Mouse (Mus musculus) hindlimb bud, embryonic 11.5 days (tissue): ENCODE results near the gene Gm7879.

ENCODE experiments used
- DNase-seq: peaks from one replicate; pipeline ENCODE4 v3.0.0-alpha.2; 2012; ENCODE audit warnings: low read depth, low spot score; ENCODE audit errors: extremely low spot score

Gene Gm7879

DNA sequence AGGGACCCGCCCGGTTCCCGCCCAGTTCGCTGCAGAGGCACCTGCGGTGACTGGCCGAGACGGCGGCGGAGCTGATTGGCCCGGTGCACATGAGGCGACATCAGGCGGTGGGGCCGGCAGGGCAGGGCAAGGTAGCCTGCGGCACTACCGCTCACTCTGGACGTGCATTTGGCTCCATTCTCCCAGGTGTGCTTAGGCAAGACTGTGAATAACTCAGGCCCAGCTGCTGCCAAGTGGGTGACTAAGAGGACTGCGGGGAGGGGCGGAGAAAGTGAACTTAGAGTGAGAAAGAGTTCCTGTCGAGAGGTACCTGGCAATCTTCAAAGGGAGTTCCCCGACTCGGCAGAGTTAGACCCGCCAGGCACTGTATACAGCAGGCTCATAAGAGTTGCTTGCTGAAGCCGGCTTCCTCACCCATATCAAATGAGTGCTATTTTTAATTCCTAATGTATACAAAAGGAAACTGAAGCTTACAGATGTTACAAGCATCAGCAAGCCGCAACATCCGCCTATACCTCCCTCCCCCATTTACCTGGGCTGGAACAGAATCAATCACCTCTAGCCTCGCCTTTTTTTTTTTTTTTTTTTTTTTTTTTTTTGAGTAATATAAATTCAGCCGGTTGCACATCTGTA is 35.3 kb downstream of the Gm7879 start:
- DNase-seq = peak; percentile 31

DNA sequence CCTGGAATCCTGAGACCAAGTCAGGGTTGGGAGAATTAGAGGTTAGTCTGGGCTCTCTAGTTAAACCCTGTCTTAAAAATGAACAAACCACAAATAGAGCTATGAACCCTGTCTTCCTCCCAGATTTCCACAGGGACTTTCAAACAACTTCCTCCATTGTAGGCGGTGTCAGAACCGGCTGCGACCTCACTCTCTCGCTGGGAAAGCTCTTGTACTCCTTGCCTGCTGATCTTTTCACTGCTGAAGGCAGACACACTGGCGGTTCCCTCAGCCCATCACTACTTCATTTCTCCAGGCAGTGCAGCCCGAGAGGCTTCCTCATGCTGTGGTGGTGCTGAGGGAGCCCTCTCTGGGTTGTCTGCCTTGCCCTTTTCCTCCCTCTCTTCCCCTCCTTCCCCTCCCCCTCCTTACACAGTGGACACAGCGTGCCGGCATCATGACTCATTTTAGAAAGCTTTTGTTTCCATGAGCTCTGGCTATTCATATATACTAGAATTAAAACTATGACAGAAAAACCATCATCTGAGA is 35.9 kb downstream of the Gm7879 start:
- no peak for DNase-seq

DNA sequence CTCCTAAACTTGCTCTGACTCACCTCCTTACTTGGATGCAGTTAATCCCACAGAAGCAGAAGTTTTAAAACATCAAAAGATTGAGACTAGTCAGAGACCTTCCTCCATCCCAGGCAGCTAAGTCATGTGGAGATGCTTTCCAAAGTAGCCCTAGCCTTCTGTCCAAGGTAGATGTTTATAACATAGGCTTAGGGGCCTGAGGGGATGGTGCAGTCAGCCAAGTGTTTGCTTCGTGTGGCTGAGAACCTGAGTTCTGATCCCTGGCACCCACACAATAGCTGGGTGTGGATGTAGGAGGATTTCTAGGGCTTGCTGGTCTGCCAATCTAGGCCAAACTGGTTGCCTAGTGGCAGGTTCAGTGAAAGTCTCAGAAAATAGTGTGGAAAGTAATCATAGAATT is 40.3 kb downstream of the Gm7879 start:
- no peak for DNase-seq

DNA sequence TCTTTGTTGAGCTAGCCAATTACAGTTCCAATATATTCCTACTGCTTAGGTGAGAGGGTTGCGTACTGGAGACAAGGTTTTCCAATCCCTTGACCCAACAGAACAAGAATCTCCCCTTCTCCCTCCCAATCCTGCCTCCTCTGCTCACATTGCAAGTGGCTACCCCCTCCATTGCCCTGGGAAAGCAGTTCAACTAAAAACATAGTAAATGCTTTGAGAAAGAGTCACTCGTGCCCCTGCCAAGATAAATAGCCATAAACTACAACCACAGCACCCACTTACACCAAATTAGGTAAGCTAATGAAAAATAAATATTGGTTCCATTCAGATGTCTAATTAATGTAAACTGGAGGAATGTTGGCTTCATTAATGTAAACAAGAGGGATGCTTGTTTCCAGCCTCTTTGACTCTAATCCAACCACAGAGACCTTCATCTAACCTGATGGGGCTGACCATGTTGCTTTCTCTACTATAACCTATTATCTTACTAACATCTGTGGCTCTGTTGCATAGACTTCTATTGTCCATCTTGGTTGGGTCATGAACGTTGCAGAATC is 47.0 kb downstream of the Gm7879 start:
- DNase-seq = no peak

DNA sequence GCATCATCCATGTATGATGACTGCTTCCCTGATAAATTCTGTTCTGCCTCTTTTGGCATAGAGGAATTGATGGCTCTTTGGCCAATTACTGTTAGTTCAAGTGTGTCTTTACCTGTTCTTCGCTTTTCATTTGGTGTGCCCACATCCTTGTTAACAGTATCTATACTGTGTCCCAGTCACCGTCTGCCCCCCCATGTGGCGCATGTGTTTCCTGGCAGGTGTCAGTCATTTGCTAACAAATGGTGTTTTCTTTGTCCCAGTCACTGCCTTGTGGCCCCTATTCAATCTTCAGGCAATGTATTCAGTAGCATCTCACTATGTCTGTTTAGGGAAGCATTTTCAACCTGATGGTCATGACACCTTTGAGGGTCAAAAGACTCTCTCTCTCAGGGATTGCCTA is 48.1 kb downstream of the Gm7879 start:
- DNase-seq = no peak
